In genomic region chr4:142865593-142865992, GRCm38 (mm10) we compare ENCODE assay signal across 31 mouse cellular contexts.
"Had no signal": no experiment of that assay in that cellular context is flagged by ENCODE, and none has a peak within 500 bp of the region (broad histone marks: within the 10 kb centered on the region; RNA-seq: fewer than 3 reads in every experiment).

No protein-coding gene starts in this region.

- H3K27ac ChIP-seq: limb, embryonic 10.5 days; limb, embryonic 12.5 days; limb, embryonic 13.5 days; limb, embryonic 15.5 days; liver, embryonic 12.5 days; liver, embryonic 13.5 days; liver, embryonic 14.5 days; liver, embryonic 15.5 days; lung, embryonic 15.5 days; macrophage; midbrain, embryonic 10.5 days; midbrain, embryonic 12.5 days; midbrain, embryonic 13.5 days; midbrain, embryonic 15.5 days; neural tube, embryonic 12.5 days had no signal

- H3K27me3 ChIP-seq: limb, embryonic 12.5 days; limb, embryonic 13.5 days; limb, embryonic 15.5 days; liver, embryonic 12.5 days; liver, embryonic 13.5 days; liver, embryonic 15.5 days; lung, embryonic 15.5 days; megakaryocyte, embryonic 14.5 days; midbrain, embryonic 12.5 days; midbrain, embryonic 13.5 days; midbrain, embryonic 15.5 days; neural tube, embryonic 12.5 days had no signal

- H3K4me2 ChIP-seq: limb, embryonic 12.5 days; limb, embryonic 13.5 days; limb, embryonic 15.5 days; liver, embryonic 11.5 days; liver, embryonic 12.5 days; liver, embryonic 13.5 days; liver, embryonic 15.5 days; lung, embryonic 14.5 days; lung, embryonic 15.5 days; midbrain, embryonic 12.5 days; midbrain, embryonic 13.5 days; midbrain, embryonic 15.5 days; neural tube, embryonic 12.5 days had no signal

- H3K4me1 ChIP-seq: limb, embryonic 10.5 days; limb, embryonic 12.5 days; limb, embryonic 13.5 days; limb, embryonic 15.5 days; liver, embryonic 12.5 days; liver, embryonic 13.5 days; liver, embryonic 15.5 days; megakaryocyte, embryonic 14.5 days; midbrain, embryonic 10.5 days; midbrain, embryonic 12.5 days; midbrain, embryonic 13.5 days; midbrain, embryonic 15.5 days; neural tube, embryonic 12.5 days had no signal

- DNase-seq: left cerebral cortex, postnatal 4 days; liver; liver, embryonic 13.5 days; liver, postnatal 0 days; lung, adult 18-20 months; lung, adult 2 months; lung, embryonic 14.5 days; lung, postnatal 10 days; lung, postnatal 14 days; lung, postnatal 36 days; lung, postnatal 4 days; midbrain, embryonic 14.5 days had no signal

- H3K36me3 ChIP-seq: limb, embryonic 10.5 days; limb, embryonic 12.5 days; limb, embryonic 13.5 days; limb, embryonic 15.5 days; liver, embryonic 12.5 days; liver, embryonic 13.5 days; liver, embryonic 15.5 days; lung, embryonic 15.5 days; midbrain, embryonic 10.5 days; midbrain, embryonic 12.5 days; midbrain, embryonic 13.5 days; midbrain, embryonic 15.5 days; neural tube, embryonic 12.5 days had no signal

- H3K9ac ChIP-seq: limb, embryonic 12.5 days; limb, embryonic 13.5 days; limb, embryonic 15.5 days; liver, embryonic 12.5 days; liver, embryonic 13.5 days; liver, embryonic 14.5 days; liver, embryonic 15.5 days; liver, postnatal 0 days; lung, embryonic 14.5 days; lung, embryonic 15.5 days; midbrain, embryonic 12.5 days; midbrain, embryonic 13.5 days; midbrain, embryonic 15.5 days; neural tube, embryonic 12.5 days had no signal

- ATAC-seq: liver, embryonic 12.5 days; liver, postnatal 0 days; lung, postnatal 0 days; midbrain, embryonic 13.5 days; midbrain, embryonic 15.5 days; midbrain, embryonic 16.5 days had no signal

- H3K9me3 ChIP-seq: limb, embryonic 10.5 days; limb, embryonic 12.5 days; limb, embryonic 13.5 days; limb, embryonic 15.5 days; liver, embryonic 15.5 days; lung, embryonic 15.5 days; midbrain, embryonic 10.5 days; midbrain, embryonic 12.5 days; midbrain, embryonic 13.5 days; midbrain, embryonic 15.5 days; neural tube, embryonic 12.5 days had no signal

- H3K4me3 ChIP-seq: limb, embryonic 10.5 days; limb, embryonic 12.5 days; limb, embryonic 13.5 days; limb, embryonic 15.5 days; liver, embryonic 12.5 days; liver, embryonic 13.5 days; liver, embryonic 15.5 days; lung, embryonic 15.5 days; midbrain, embryonic 10.5 days; midbrain, embryonic 12.5 days; midbrain, embryonic 13.5 days; midbrain, embryonic 15.5 days; myocyte; neural tube, embryonic 12.5 days had no signal
